Mouse (Mus musculus): ENCODE data around the gene Prl3c1.
"Not testable (repeated sequence)": the region's sequence is repeated elsewhere in the genome, so short reads cannot be mapped to it uniquely, and the experiment has no call there.

The Prl3c1 gene

GRCm38 (mm10) chr13:27196359-27196758, at the start of gene Prl3c1:
TSS of gene Prl3c1 (plus strand) at chr13:27196659.
- no peak for DNase-seq (ENCODE audit: low read depth, low spot score)

DNA sequence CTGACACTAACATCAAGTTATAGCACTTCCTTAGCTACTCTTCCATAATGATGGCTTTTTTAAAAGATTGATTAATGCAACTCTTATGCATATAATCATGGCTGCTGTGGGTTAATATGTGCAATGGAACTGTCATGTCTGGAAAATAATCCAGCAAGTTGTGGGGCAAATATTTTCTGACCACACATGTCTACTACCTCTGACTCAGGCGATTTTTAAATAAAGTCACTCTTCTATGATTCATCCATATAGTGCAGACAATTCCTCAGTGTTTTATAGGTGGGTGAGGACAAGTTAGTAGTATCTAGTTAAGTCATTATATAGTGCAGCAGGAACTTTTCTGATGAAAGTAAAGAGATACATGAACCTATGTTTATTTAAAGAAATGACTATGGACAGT, 48.2 kb upstream of the Prl3c1 start:
- no peak for DNase-seq (ENCODE audit: low read depth, low spot score)

- not testable (repeated sequence) for DNase-seq (ENCODE audit: low read depth, low spot score)
Measured at GRCm38 (mm10) chr13:27156490-27156889, 40.0 kb upstream of the Prl3c1 start, which contains the start of gene Prl3d3. TSS of gene Prl3d3 (plus strand) at chr13:27156790.

DNA sequence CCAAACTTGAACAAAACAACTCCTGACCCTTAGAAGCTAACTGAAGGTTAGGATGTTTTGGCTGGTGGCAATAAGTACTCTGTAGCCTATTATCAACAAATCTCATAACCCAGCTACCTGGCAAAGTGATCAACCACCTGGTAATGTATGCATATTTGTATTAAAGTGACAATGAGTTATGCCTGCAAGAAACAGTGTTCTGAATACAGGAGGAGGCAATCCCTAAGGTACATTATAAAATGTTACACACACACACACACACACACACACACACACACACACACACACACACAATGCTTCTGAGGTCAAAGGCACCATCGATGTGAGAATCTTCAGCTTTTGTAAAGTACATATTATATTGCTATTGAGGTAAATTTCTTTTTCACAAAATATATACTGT, 45.1 kb downstream of the Prl3c1 start, which contains the start of gene Prl3b1:
TSS of gene Prl3b1 (plus strand) at position 301 of the 400 bp plus-strand sequence.
- no peak for DNase-seq (ENCODE audit: low read depth, low spot score)
